Mouse (Mus musculus): ENCODE data around the gene Olfr1032. TPM values are rescaled to one million over a fixed set of nuclear protein-coding genes. Genes with fewer than 3 reads are reported as not detected.

The Olfr1032 gene
- polyA plus RNA-seq, 1 experiment from 2014 or later, result not detected

Other genes with a start within 250 kb of the Olfr1032 start
- gene Olfr1012, start 242.8 kb upstream of the Olfr1032 start, polyA plus RNA-seq (2014; fragmentation: Nextera tagmentation; extraction: Ambion mirVana), result not detected in 2 replicates
- not detected in 2 replicates for gene Olfr1013, start 238.4 kb upstream of the Olfr1032 start, polyA plus RNA-seq (2014; fragmentation: Nextera tagmentation; extraction: Ambion mirVana)
- gene Olfr1014, start 232.8 kb upstream of the Olfr1032 start, polyA plus RNA-seq (2014; fragmentation: Nextera tagmentation; extraction: Ambion mirVana), result not detected in 2 replicates
- gene Olfr1015, start 223.5 kb upstream of the Olfr1032 start, polyA plus RNA-seq (2014; fragmentation: Nextera tagmentation; extraction: Ambion mirVana), result 0.14 TPM in 1 of 2 replicates, not detected in the other
- gene Olfr1016, start 203.0 kb upstream of the Olfr1032 start, polyA plus RNA-seq (2014; fragmentation: Nextera tagmentation; extraction: Ambion mirVana), result not detected in 2 replicates
- gene Olfr1018, start 187.1 kb upstream of the Olfr1032 start, polyA plus RNA-seq (2014; fragmentation: Nextera tagmentation; extraction: Ambion mirVana), result not detected in 2 replicates
- not detected in 2 replicates for gene Olfr1019, start 160.1 kb upstream of the Olfr1032 start, polyA plus RNA-seq (2014; fragmentation: Nextera tagmentation; extraction: Ambion mirVana)
- not detected in 2 replicates for gene Olfr1020, start 158.5 kb upstream of the Olfr1032 start, polyA plus RNA-seq (2014; fragmentation: Nextera tagmentation; extraction: Ambion mirVana)
- gene Olfr1022, start 136.9 kb upstream of the Olfr1032 start, polyA plus RNA-seq (2014; fragmentation: Nextera tagmentation; extraction: Ambion mirVana), result not detected in 2 replicates
- gene Olfr1023, start 119.9 kb upstream of the Olfr1032 start, polyA plus RNA-seq (2014; fragmentation: Nextera tagmentation; extraction: Ambion mirVana), result not detected in 2 replicates
- gene Olfr1024, start 100.5 kb upstream of the Olfr1032 start, polyA plus RNA-seq (2014; fragmentation: Nextera tagmentation; extraction: Ambion mirVana), result not detected in 2 replicates
- gene Olfr1025-ps1, start 90.3 kb upstream of the Olfr1032 start, polyA plus RNA-seq (2014; fragmentation: Nextera tagmentation; extraction: Ambion mirVana), result not detected in 2 replicates
- 0.18 and 0.22 TPM in 2 replicates for gene Olfr1026, start 84.0 kb upstream of the Olfr1032 start, polyA plus RNA-seq (2014; fragmentation: Nextera tagmentation; extraction: Ambion mirVana)
- gene Olfr1028, start 55.1 kb upstream of the Olfr1032 start, polyA plus RNA-seq (2014; fragmentation: Nextera tagmentation; extraction: Ambion mirVana), result not detected in 2 replicates
- gene Olfr1029, start 31.6 kb upstream of the Olfr1032 start, polyA plus RNA-seq (2014; fragmentation: Nextera tagmentation; extraction: Ambion mirVana), result not detected in 2 replicates
- gene Olfr1030, start 26.3 kb upstream of the Olfr1032 start, polyA plus RNA-seq (2014; fragmentation: Nextera tagmentation; extraction: Ambion mirVana), result not detected in 2 replicates
- not detected in 2 replicates for gene Olfr1031, start 15.2 kb upstream of the Olfr1032 start, polyA plus RNA-seq (2014; fragmentation: Nextera tagmentation; extraction: Ambion mirVana)
- 0.06 TPM in 1 of 2 replicates, not detected in the other for gene Olfr1033, start 15.1 kb downstream of the Olfr1032 start, polyA plus RNA-seq (2014; fragmentation: Nextera tagmentation; extraction: Ambion mirVana)
- 0.10 TPM in 1 of 2 replicates, not detected in the other for gene Olfr1034, start 40.3 kb downstream of the Olfr1032 start, polyA plus RNA-seq (2014; fragmentation: Nextera tagmentation; extraction: Ambion mirVana)
- not detected in 2 replicates for gene Olfr1036, start 68.5 kb downstream of the Olfr1032 start, polyA plus RNA-seq (2014; fragmentation: Nextera tagmentation; extraction: Ambion mirVana)
- gene Olfr1037, start 81.8 kb downstream of the Olfr1032 start, polyA plus RNA-seq (2014; fragmentation: Nextera tagmentation; extraction: Ambion mirVana), result not detected in 2 replicates
- not detected in 2 replicates for gene Olfr1039, start 130.4 kb downstream of the Olfr1032 start, polyA plus RNA-seq (2014; fragmentation: Nextera tagmentation; extraction: Ambion mirVana)
- gene Olfr1040, start 141.2 kb downstream of the Olfr1032 start, polyA plus RNA-seq (2014; fragmentation: Nextera tagmentation; extraction: Ambion mirVana), result not detected in 2 replicates
- not detected in 2 replicates for gene Olfr1042, start 156.3 kb downstream of the Olfr1032 start, polyA plus RNA-seq (2014; fragmentation: Nextera tagmentation; extraction: Ambion mirVana)
- gene Olfr1043, start 162.0 kb downstream of the Olfr1032 start, polyA plus RNA-seq (2014; fragmentation: Nextera tagmentation; extraction: Ambion mirVana), result not detected in 2 replicates
- gene Olfr1044, start 172.3 kb downstream of the Olfr1032 start, polyA plus RNA-seq (2014; fragmentation: Nextera tagmentation; extraction: Ambion mirVana), result not detected in 2 replicates
- gene Olfr52, start 180.1 kb downstream of the Olfr1032 start, polyA plus RNA-seq (2014; fragmentation: Nextera tagmentation; extraction: Ambion mirVana), result not detected in 2 replicates
- gene Olfr1045, start 197.5 kb downstream of the Olfr1032 start, polyA plus RNA-seq (2014; fragmentation: Nextera tagmentation; extraction: Ambion mirVana), result not detected in 2 replicates
- gene Olfr1046, start 213.8 kb downstream of the Olfr1032 start, polyA plus RNA-seq (2014; fragmentation: Nextera tagmentation; extraction: Ambion mirVana), result not detected in 2 replicates
- gene Olfr1047, start 225.9 kb downstream of the Olfr1032 start, polyA plus RNA-seq (2014; fragmentation: Nextera tagmentation; extraction: Ambion mirVana), result not detected in 2 replicates
- gene Olfr1048, start 234.7 kb downstream of the Olfr1032 start, polyA plus RNA-seq (2014; fragmentation: Nextera tagmentation; extraction: Ambion mirVana), result not detected in 2 replicates

All from embryonic facial prominence, embryonic 11.5 days (tissue).